Mouse (Mus musculus): ENCODE measurements around the gene Adgrv1.

DNA sequence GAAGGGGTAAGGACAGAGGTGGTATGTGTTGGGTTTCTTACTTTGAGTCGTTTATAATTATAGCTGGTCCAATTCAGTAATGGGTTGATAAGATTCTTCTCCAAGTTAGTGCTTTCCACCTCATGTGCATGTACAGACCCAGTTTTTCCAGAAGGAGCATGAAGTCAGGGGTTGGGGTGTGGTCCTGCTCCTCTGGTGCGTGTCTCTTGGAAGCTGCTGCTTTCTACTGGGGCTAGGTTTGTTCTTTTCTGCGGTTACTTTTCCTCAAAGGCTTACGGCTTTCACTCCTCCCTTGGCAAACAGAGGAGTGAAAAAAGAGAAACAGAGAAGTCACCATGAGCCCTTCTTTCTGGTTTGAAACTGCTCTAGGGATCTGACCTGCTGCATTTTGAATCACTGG lies 522.5 kb downstream of the Adgrv1 start:
- TF ChIP-seq CTCF (IDR thresholded peaks at IDR 0.05; ENCODE audit: low read depth, low read length): no peak
- TF ChIP-seq POLR2A (IDR thresholded peaks at IDR 0.05; ENCODE audit: insufficient read depth, low read length): no peak
- TF ChIP-seq EP300 (IDR thresholded peaks at IDR 0.05; ENCODE audit: insufficient read depth, low read depth, low read length): no peak

Measured in ES-Bruce4 (cell line).